23 mouse cellular contexts compared by ENCODE assay signal in genomic region chr5:103442269-103442688, GRCm38 (mm10). TPM values are rescaled to one million over a fixed set of nuclear protein-coding genes. Genes with fewer than 3 reads are reported as not detected.
DNase-seq lines count a peak whose midpoint lies in the region; ATAC-seq and TF ChIP-seq lines count a peak whose summit lies in the region.
"Had no signal": no experiment of that assay in that cellular context is flagged by ENCODE, and none has a peak within 500 bp of the region (broad histone marks: within the 10 kb centered on the region; RNA-seq: fewer than 3 reads in every experiment).

No protein-coding gene starts in this region.

- H3K4me2 ChIP-seq in forebrain, embryonic 12.5 days = no peak overlapping the region
- no peak overlapping the region for H3K4me2 ChIP-seq in forebrain, embryonic 14.5 days (ENCODE audit: low read length)
- no peak overlapping the region for H3K4me2 ChIP-seq in midbrain, postnatal 0 days (ENCODE audit: low read depth, low read length, poor library complexity, severe bottlenecking)
- H3K4me2 ChIP-seq in midbrain, embryonic 11.5 days = no peak overlapping the region
- H3K4me2 ChIP-seq: heart, embryonic 15.5 days; hindbrain, embryonic 15.5 days; neural tube, embryonic 13.5 days had no signal

- WGBS in forebrain, embryonic 12.5 days = 35% methylated on average over 4 of the region's 4 CpGs
- WGBS in forebrain, embryonic 14.5 days = 36% methylated on average over 4 of the region's 4 CpGs
- 49% methylated on average over 4 of the region's 4 CpGs for WGBS in midbrain, postnatal 0 days
- WGBS in midbrain, embryonic 11.5 days = 34% methylated on average over 4 of the region's 4 CpGs

- DNase-seq in forebrain, embryonic 14.5 days (ENCODE audit: low spot score) = no peak
- no peak for DNase-seq in midbrain, postnatal 0 days (ENCODE audit: low spot score)
- DNase-seq in midbrain, embryonic 11.5 days (ENCODE audit: low spot score, missing footprints) = no peak
- peak; percentile 75 for DNase-seq in MEL (ENCODE audit: low read depth, low spot score)
- no peak for DNase-seq in layer of hippocampus, adult 11-12 months (ENCODE audit: low spot score)
- DNase-seq: adrenal gland, adult 8-10 months; B cell, adult 2 months; cerebellum, postnatal 14 days; gastrocnemius, postnatal 10 days; heart, adult 2 months; kidney, adult 8-10 months; layer of hippocampus, postnatal 36 days; liver; liver, postnatal 0 days; lung, postnatal 14 days had no signal

- H3K4me1 ChIP-seq in forebrain, embryonic 12.5 days = peaks cover 17% of the 10 kb centered on the region
- no peaks in the 10 kb centered on the region; the same call in none of the 2 replicates for H3K4me1 ChIP-seq in forebrain, embryonic 14.5 days (ENCODE audit: control insufficient read depth, insufficient read depth, low read length)
- H3K4me1 ChIP-seq in midbrain, postnatal 0 days (ENCODE audit: insufficient read depth, low read length) = 0 out of 2 replicates have a peak, but pooled peaks cover 2% of the 10 kb centered on the region
- H3K4me1 ChIP-seq in midbrain, embryonic 11.5 days (ENCODE audit: control insufficient read depth, insufficient read depth, low read length) = peaks cover 19% of the 10 kb centered on the region
- peaks cover 18 to 26% of the 10 kb centered on the region in 2 experiments for H3K4me1 ChIP-seq in MEL (ENCODE audit: control insufficient read depth in 1 of 2, insufficient read depth in 2 of 2, low read length in 2 of 2)
- H3K4me1 ChIP-seq: heart, embryonic 15.5 days had no signal

- H3K36me3 ChIP-seq in forebrain, embryonic 12.5 days (replicated peaks) = no peaks in the 10 kb centered on the region
- no peaks in the 10 kb centered on the region for H3K36me3 ChIP-seq in forebrain, embryonic 14.5 days (ENCODE audit: control insufficient read depth, insufficient read depth, low read length)
- H3K36me3 ChIP-seq in midbrain, postnatal 0 days (ENCODE audit: insufficient read depth, low read length) = no peaks in the 10 kb centered on the region
- H3K36me3 ChIP-seq in midbrain, embryonic 11.5 days (ENCODE audit: control insufficient read depth, insufficient read depth, low read length) = no peaks in the 10 kb centered on the region
- H3K36me3 ChIP-seq in MEL (ENCODE audit: control insufficient read depth in 1 of 2, insufficient read depth in 2 of 2, low read length in 2 of 2) = peaks cover 0 to 38% of the 10 kb centered on the region in 2 experiments; a peak in 2 of 4 replicates
- H3K36me3 ChIP-seq: G1E; heart, embryonic 15.5 days; hindbrain, embryonic 15.5 days; neural tube, embryonic 13.5 days had no signal

- H3K79me2 ChIP-seq in MEL (ENCODE audit: control insufficient read depth, insufficient read depth, low read length, poor library complexity) = peaks cover 2% of the 10 kb centered on the region; the same call in 1 of the 2 replicates

- TF ChIP-seq CTCF in midbrain, postnatal 0 days (IDR thresholded peaks at IDR 0.05) = peak; percentile 26; the same call in 1 of the 2 replicates
- TF ChIP-seq CTCF in MEL (IDR thresholded peaks at IDR 0.05 in 2 of 3, conservative IDR thresholded peaks at IDR 0.05 in 1 of 3; ENCODE audit: control insufficient read depth in 1 of 3, insufficient read depth in 1 of 3, low read depth in 2 of 3, low read length in 3 of 3, poor library complexity in 1 of 3, severe bottlenecking in 1 of 3) = no peak

- no peak for ATAC-seq in forebrain, embryonic 12.5 days (ENCODE audit: low FRiP score)
- no peak for ATAC-seq in forebrain, embryonic 14.5 days
- no peak for ATAC-seq in midbrain, postnatal 0 days (ENCODE audit: low FRiP score)
- ATAC-seq in midbrain, embryonic 11.5 days (ENCODE audit: low FRiP score) = no peak
- peak; percentile 86 for ATAC-seq in inflammation-experienced regulatory T-cells, adult 6 months
- ATAC-seq in megakaryocyte-erythroid progenitor cell, adult 5-6 weeks (replicated peaks; ENCODE audit: low FRiP score, low TSS enrichment, poor library complexity, severe bottlenecking) = no peak
- ATAC-seq: liver, postnatal 0 days had no signal

- no peak; a peak in 2 of 4 replicates for TF ChIP-seq POLR2A in MEL (IDR thresholded peaks at IDR 0.05; ENCODE audit: control insufficient read depth in 1 of 2, insufficient read depth in 1 of 2, low read depth in 1 of 2, low read length in 2 of 2, poor library complexity in 1 of 2)

- peaks cover 4% of the 10 kb centered on the region; the same call in 1 of the 2 replicates for H3K27me3 ChIP-seq in forebrain, embryonic 12.5 days
- H3K27me3 ChIP-seq in forebrain, embryonic 14.5 days (replicated peaks; ENCODE audit: control insufficient read depth, insufficient read depth, low read length) = no peaks in the 10 kb centered on the region
- H3K27me3 ChIP-seq in midbrain, postnatal 0 days (ENCODE audit: insufficient read depth, low read length) = no peaks in the 10 kb centered on the region
- H3K27me3 ChIP-seq in midbrain, embryonic 11.5 days (ENCODE audit: control insufficient read depth, insufficient read depth, low read length) = no peaks in the 10 kb centered on the region
- no peaks in the 10 kb centered on the region for H3K27me3 ChIP-seq in MEL (ENCODE audit: control insufficient read depth in 1 of 2, insufficient read depth in 2 of 2, low read length in 2 of 2)
- H3K27me3 ChIP-seq: heart, embryonic 15.5 days; hindbrain, embryonic 15.5 days; neural tube, embryonic 13.5 days had no signal

- 0 out of 2 replicates have a peak overlapping the region, but pooled peaks have one; percentile 42 for H3K27ac ChIP-seq in forebrain, embryonic 12.5 days
- no peak overlapping the region for H3K27ac ChIP-seq in forebrain, embryonic 14.5 days (ENCODE audit: low read depth, low read length)
- H3K27ac ChIP-seq in midbrain, postnatal 0 days (ENCODE audit: low read depth, low read length) = no peak overlapping the region
- no peak overlapping the region for H3K27ac ChIP-seq in midbrain, embryonic 11.5 days (ENCODE audit: low read depth, low read length)
- peak overlapping the region; percentile 76 for H3K27ac ChIP-seq in MEL (ENCODE audit: control insufficient read depth, low read depth, low read length)
- H3K27ac ChIP-seq: heart, adult 2 months; heart, embryonic 15.5 days; hindbrain, embryonic 15.5 days; neural tube, embryonic 13.5 days had no signal

- no peaks in the 10 kb centered on the region for H3K9me3 ChIP-seq in forebrain, embryonic 12.5 days
- no peaks in the 10 kb centered on the region for H3K9me3 ChIP-seq in forebrain, embryonic 14.5 days (replicated peaks; ENCODE audit: control insufficient read depth, low read length)
- no peaks in the 10 kb centered on the region for H3K9me3 ChIP-seq in midbrain, postnatal 0 days (ENCODE audit: low read length)
- no peaks in the 10 kb centered on the region for H3K9me3 ChIP-seq in midbrain, embryonic 11.5 days (ENCODE audit: control insufficient read depth, low read length)
- H3K9me3 ChIP-seq in MEL (replicated peaks; ENCODE audit: insufficient read depth, low read length) = no peaks in the 10 kb centered on the region
- H3K9me3 ChIP-seq: heart, embryonic 15.5 days; hindbrain, embryonic 15.5 days; megakaryocyte, embryonic 14.5 days; neural tube, embryonic 13.5 days had no signal

- H3K9ac ChIP-seq in forebrain, embryonic 12.5 days = no peak overlapping the region
- no peak overlapping the region for H3K9ac ChIP-seq in forebrain, embryonic 14.5 days (ENCODE audit: low read length)
- no peak overlapping the region for H3K9ac ChIP-seq in midbrain, postnatal 0 days (replicated peaks; ENCODE audit: low read length, poor library complexity, severe bottlenecking)
- H3K9ac ChIP-seq in midbrain, embryonic 11.5 days (ENCODE audit: low read length) = no peak overlapping the region
- peak overlapping the region; percentile 51 for H3K9ac ChIP-seq in MEL (ENCODE audit: control insufficient read depth, low read depth, low read length, poor library complexity, severe bottlenecking)
- H3K9ac ChIP-seq: heart, embryonic 15.5 days; hindbrain, embryonic 15.5 days; liver, postnatal 0 days; neural tube, embryonic 13.5 days had no signal

- TF ChIP-seq RAD21 in MEL (IDR thresholded peaks at IDR 0.05; ENCODE audit: low read depth, low read length) = no peak

- peak in 1 of 2 experiments; percentile 81; a peak in 2 of 4 replicates for TF ChIP-seq EP300 in MEL (IDR thresholded peaks at IDR 0.05; ENCODE audit: low read depth in 1 of 2, low read length in 2 of 2)

- no peak overlapping the region for H3K4me3 ChIP-seq in forebrain, embryonic 12.5 days (replicated peaks)
- no peak overlapping the region for H3K4me3 ChIP-seq in forebrain, embryonic 14.5 days (ENCODE audit: low read depth, low read length)
- H3K4me3 ChIP-seq in midbrain, postnatal 0 days (ENCODE audit: low read depth, low read length) = no peak overlapping the region
- no peak overlapping the region for H3K4me3 ChIP-seq in midbrain, embryonic 11.5 days (ENCODE audit: low read depth, low read length)
- peak overlapping the region; percentile 10 to 40; a peak in 3 of 4 replicates for H3K4me3 ChIP-seq in MEL (ENCODE audit: control insufficient read depth in 1 of 2, insufficient read depth in 1 of 2, low read depth in 2 of 2, low read length in 2 of 2)
- H3K4me3 ChIP-seq: heart, adult 2 months; heart, embryonic 15.5 days; hindbrain, embryonic 15.5 days; megakaryocyte, embryonic 14.5 days; neural tube, embryonic 13.5 days had no signal

TF ChIP-seq in MEL, 35 proteins besides CTCF, POLR2A, EP300 and RAD21 (continues in another document):
- TF ChIP-seq MAZ (IDR thresholded peaks at IDR 0.05; ENCODE audit: low read depth, low read length) = peak; percentile 32; the same call in 1 of the 2 replicates
- TF ChIP-seq BHLHE40 (IDR thresholded peaks at IDR 0.05; ENCODE audit: borderline replicate concordance, low read depth, low read length) = no peak
- no peak for TF ChIP-seq MEF2A (IDR thresholded peaks at IDR 0.05; ENCODE audit: extremely low read depth, insufficient replicate concordance, low read depth, low read length, poor library complexity, severe bottlenecking)
- no peak for TF ChIP-seq ZC3H11A (IDR thresholded peaks at IDR 0.05; ENCODE audit: low read depth, low read length)
- no peak for TF ChIP-seq ZKSCAN1 (IDR thresholded peaks at IDR 0.05; ENCODE audit: low read depth, low read length)
- no peak for TF ChIP-seq GABPA (IDR thresholded peaks at IDR 0.05; ENCODE audit: low read depth, low read length)

RNA-seq across cellular contexts. Expression of gene Ptpn13, which starts 17.3 kb away (rescaled TPM):
- 13.8 and 14.4 TPM in 2 replicates for polyA plus RNA-seq in forebrain, embryonic 12.5 days (2016; fragmentation: Nextera tagmentation; extraction: Ambion mirVana)
- 4.8 and 5.6 TPM in 2 replicates for polyA plus RNA-seq in forebrain, embryonic 14.5 days (2014; fragmentation: Nextera tagmentation; extraction: Ambion mirVana)
- 14.1 and 18.0 TPM in 2 replicates for total RNA-seq in midbrain, postnatal 0 days (2014; rRNA removed)
- 1.9 and 2.6 TPM in 2 replicates for polyA plus RNA-seq in midbrain, postnatal 0 days (2015; fragmentation: Nextera tagmentation; extraction: Ambion mirVana)
- polyA plus RNA-seq in midbrain, embryonic 11.5 days (2014; fragmentation: Nextera tagmentation; extraction: Ambion mirVana) = 15.0 and 18.1 TPM in 2 replicates
- total RNA-seq in MEL (2012; rRNA removed) = 15.1 and 18.4 TPM in 2 replicates
- polyA plus RNA-seq in MEL (2012; ENCODE audit: insufficient read depth in 1 of 2, insufficient read length in 2 of 2, low read depth in 1 of 2, low replicate concordance in 2 of 2, missing spikeins in 1 of 2) = 10 to 100 TPM; 15.5 to 43.6 TPM
- polyA plus RNA-seq in inflammation-experienced regulatory T-cells, adult 6 months (2017; shearing (Covaris generic)) = 10 to 100 TPM; 19.1 to 30.1 (median 25.2) TPM
- total RNA-seq in megakaryocyte-erythroid progenitor cell, adult 5-6 weeks (2014; fragmentation: Nextera tagmentation) = 7.4 and 8.7 TPM in 2 replicates
- total RNA-seq in megakaryocyte-erythroid progenitor cell, adult 5-6 weeks (2017) = 4.0 and 7.9 TPM in 2 replicates
- polyA plus RNA-seq: G1E had no signal

Comparison
In these comparisons a context has a peak if more than half of its experiments do, and no peak if none do; other contexts are left out.
1. H3K27ac ChIP-seq: peak in forebrain, embryonic 12.5 days (single experiment) and MEL (single experiment); none in forebrain, embryonic 14.5 days (single experiment), midbrain, postnatal 0 days (single experiment) and midbrain, embryonic 11.5 days (single experiment).
2. H3K4me3 ChIP-seq: peak in MEL (2 of 2); none in forebrain, embryonic 12.5 days (single experiment), forebrain, embryonic 14.5 days (single experiment), midbrain, postnatal 0 days (single experiment) and midbrain, embryonic 11.5 days (single experiment).